Mouse (Mus musculus): ENCODE data around the gene Mrpl20.
A peak's percentile ranks its signal among the peaks of the same experiment; 100 is the strongest.

Gene Mrpl20

DNA sequence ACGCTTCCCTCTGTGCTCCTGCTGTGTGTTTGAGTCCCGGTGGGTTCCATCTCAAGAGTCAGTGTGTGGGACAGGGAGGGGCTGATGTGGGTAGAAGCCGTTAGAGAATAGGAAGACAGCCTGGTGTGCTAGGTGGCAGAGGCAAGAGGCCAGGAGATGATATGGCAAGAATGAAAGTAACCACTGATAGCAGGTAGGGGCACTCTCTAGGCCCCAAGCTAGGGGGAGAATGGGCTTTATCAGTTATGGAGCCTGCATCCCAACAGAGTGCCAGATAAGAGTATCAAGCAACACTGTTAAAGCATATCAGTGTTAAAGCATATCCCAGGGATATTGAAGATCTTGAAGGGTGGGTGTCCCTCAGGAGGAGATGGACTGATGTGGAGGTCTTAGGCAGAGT is 54.2 kb downstream of the Mrpl20 start:
- DNase-seq: no peak

DNA sequence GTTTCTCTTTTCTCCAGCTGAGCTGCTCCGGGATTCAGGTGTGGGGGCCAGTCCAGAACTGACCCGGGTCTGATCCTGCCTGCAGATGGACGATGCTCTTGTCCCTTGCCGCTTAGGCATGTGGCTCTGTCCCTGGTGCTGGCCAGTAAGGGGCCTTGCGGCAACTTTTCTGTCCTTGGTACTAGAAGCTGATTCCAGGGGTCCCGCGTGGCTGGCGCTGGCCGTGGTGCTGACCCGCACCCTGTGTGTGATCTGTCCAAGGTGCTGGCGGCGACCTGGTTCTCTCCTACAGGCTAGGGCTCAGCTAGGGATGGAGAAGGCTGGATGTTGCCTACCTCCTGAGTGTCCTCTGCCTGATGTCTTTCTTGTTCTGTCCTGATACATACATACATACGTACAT is 56.6 kb downstream of the Mrpl20 start:
- peak; percentile 81 for DNase-seq

Data from kidney, postnatal 14 days (tissue).